Mouse (Mus musculus) midbrain, embryonic 16.5 days (tissue): ENCODE results near the gene Anapc13. TPM values are rescaled to one million over a fixed set of nuclear protein-coding genes. Genes with fewer than 3 reads are reported as not detected.

Experiments
- polyA plus RNA-seq: library from polyadenylated mRNA; unstranded; fragments of >200 nt; fragmentation: Nextera tagmentation; extraction: Ambion mirVana; gene quantifications from 2 replicates; pipeline ENCODE4 v1.2.1, GENCODE M21; 2015

Gene Anapc13
- polyA plus RNA-seq, 1 experiment from 2014 or later, result 126 TPM

Other genes starting within 250 kb of the Anapc13 start
- gene Ky, start 120.5 kb upstream of the Anapc13 start, polyA plus RNA-seq, result 0.51 and 0.90 TPM in 2 replicates
- gene Cep63, start 238 bp downstream of the Anapc13 start, polyA plus RNA-seq, result 36.0 and 39.4 TPM in 2 replicates
- gene Amotl2, start 90.4 kb downstream of the Anapc13 start, polyA plus RNA-seq, result 58.4 and 62.9 TPM in 2 replicates
- 10.7 and 11.5 TPM in 2 replicates for gene Ryk, start 208.6 kb downstream of the Anapc13 start, polyA plus RNA-seq